Mouse (Mus musculus): ENCODE data around the gene Nqo2.
"Not testable (repeated sequence)": the region's sequence is repeated elsewhere in the genome, so short reads cannot be mapped to it uniquely, and the experiment has no call there.

GRCm38 (mm10) chr13:33937587-33937986 lies 26.9 kb upstream of the Nqo2 start:
- TF ChIP-seq POLR2A (IDR thresholded peaks at IDR 0.05; ENCODE audit: control insufficient read depth, low read depth, low read length); CTCF (IDR thresholded peaks at IDR 0.05; ENCODE audit: control insufficient read depth, insufficient read depth, insufficient replicate concordance, low read depth, low read length): not testable (repeated sequence)
